Mouse (Mus musculus) frontal cortex, postnatal 14 days (tissue): ENCODE results near the gene Clk4.

ENCODE experiments used
- DNase-seq, 2 experiments: peaks; one replicate each; pipeline ENCODE4 v3.0.0; 2022; ENCODE audit warnings: low spot score in 2 of 2

Clk4 gene

GRCm38 (mm10) chr11:51261680-51262219 is at the start of gene Clk4:
Gene Clk4, plus strand, starts transcription at chr11:51261730.
- no peak for DNase-seq

- DNase-seq, result no peak
These were observed 47.5 kb upstream of the Clk4 start for GRCm38 (mm10) chr11:51214021-51214420.

GRCm38 (mm10) chr11:51219396-51219980 is 42.0 kb upstream of the Clk4 start:
- DNase-seq, result no peak

DNA sequence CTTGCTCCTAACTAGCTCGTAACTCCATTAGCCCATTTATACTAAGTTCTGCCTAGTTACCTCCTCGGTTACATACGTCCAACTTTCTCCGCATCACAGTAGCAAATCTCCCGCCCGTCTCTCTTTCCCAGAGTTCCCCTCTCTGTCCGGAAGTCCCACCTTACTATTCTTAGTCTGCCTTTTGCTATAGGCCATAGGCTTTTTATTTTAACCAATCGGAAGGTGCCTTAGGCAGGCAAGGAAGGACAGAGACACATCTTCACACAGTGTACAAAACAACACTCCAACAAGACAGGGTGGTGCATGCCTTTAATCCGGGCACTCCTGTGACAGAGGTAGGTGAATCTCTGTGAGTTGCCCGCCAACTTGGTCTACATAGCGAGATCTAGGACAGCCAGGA is 41.2 kb upstream of the Clk4 start, which contains the start of gene Gm12569:
Gm12569 (plus strand) TSS at position 166 of the 400 bp plus-strand sequence.
- no peak for DNase-seq

DNA sequence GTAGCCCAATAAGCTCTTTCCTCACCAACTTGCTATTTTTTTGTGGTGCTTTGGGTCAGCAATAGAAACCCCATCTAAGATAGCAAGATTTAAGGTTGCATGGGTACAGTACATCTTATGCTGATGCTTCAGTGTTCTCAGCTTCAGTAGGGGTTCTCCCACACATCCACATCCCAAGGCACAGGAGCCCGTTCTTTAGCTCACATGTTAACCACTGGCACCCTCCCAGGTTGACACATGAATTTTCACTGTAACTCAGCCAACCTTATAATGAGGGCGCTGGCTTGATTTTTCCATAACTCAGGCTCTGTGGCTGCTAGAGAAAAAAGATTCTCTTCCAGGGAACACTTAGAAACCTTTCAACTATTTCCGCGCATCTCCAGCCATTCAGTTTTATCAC is 34.4 kb upstream of the Clk4 start:
- peak; percentile 18 to 31 for DNase-seq

DNA sequence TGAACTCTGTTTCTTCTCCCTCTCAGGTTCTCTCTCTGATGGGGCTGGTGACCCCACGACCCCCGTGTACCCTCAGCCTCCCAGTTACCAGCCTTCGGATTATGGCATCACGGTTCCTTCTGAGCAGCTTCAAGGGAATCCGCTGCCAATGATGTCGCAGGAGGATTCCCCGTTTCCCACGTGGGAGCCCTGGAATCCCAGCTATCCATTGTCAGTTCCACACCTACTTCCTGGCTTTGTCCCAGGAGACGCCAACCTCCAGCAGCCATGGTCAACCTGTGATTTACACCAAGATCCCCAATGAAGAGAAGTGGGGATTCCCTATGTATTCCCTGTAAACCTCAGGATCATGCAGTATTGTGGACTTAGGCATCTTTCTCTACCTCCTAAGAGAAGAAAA is 26.9 kb upstream of the Clk4 start:
- DNase-seq, result no peak

GRCm38 (mm10) chr11:51242897-51243296 is 18.6 kb upstream of the Clk4 start:
- no peak for DNase-seq

GRCm38 (mm10) chr11:51257006-51257405 is 4.5 kb upstream of the Clk4 start:
- no peak for DNase-seq

GRCm38 (mm10) chr11:51262342-51263285 is 1.1 kb downstream of the Clk4 start, which contains the start of gene BC049762:
Gene BC049762, minus strand, starts transcription at chr11:51263046.
- DNase-seq, result peak; percentile 96 to 98

GRCm38 (mm10) chr11:51263286-51263831 is 1.8 kb downstream of the Clk4 start:
- no peak for DNase-seq

DNA sequence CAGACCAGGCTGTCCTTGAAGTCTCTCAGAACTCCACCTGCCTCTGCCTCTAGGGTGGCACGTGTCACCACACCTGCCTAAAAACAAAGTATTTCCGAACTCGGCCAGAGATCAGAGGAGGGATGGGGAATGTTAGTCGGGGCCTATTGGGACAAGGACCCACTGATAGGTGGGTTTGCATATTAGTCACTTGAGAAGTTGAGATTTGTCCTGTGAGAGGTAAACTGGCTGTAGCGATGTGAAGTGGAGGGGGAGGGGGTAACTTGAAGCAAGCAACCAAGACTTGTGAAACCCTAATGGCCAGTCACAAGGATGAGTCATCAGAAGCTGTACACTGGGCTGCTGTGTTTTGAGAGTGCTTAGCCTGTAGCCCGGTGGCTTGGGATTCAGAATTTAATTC is 2.8 kb downstream of the Clk4 start:
- DNase-seq, result no peak

DNA sequence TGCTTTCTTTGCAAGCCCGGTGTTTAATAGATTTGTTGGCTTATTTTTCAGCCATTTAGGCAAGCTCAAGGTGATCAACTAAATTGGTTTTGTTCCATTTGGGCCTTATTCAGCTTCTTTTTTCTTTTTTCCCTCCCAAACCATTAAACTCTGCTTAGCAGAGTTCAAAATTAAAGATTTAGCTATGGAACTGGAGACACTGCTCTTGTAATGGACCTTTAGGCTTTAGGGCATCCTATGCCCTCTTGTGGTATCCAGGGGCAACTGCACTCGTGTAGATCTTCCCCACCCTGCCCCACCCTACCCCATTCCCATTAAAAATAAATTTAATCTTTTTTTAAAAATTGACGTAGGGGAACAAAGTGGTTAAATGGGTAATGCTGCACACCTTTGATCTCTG is 3.8 kb downstream of the Clk4 start:
- DNase-seq, result no peak

DNA sequence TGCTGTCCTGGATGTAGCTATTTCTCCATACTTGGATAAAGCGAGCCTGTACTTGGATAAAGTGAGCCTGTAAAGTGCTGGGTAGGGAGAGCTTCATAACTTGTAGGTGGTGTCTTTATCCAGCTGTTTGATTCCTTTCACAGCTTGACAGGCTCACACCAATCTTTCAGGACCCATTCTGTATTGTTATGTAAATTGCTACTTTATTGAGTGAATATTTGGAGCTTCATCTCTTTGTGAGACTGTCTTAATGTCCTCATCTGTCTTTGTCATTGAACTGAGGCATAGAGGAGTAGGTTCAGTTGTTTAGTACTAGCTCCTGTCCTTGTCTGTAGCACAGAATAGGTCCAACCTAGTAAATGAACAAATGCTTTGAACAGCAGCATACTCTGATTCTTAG is 12.9 kb downstream of the Clk4 start:
- DNase-seq, result no peak

GRCm38 (mm10) chr11:51289564-51290041 is 28.1 kb downstream of the Clk4 start, which contains the start of gene Col23a1:
Gene Col23a1, plus strand, starts transcription at chr11:51289920.
- peak; percentile 32 to 70 for DNase-seq

DNA sequence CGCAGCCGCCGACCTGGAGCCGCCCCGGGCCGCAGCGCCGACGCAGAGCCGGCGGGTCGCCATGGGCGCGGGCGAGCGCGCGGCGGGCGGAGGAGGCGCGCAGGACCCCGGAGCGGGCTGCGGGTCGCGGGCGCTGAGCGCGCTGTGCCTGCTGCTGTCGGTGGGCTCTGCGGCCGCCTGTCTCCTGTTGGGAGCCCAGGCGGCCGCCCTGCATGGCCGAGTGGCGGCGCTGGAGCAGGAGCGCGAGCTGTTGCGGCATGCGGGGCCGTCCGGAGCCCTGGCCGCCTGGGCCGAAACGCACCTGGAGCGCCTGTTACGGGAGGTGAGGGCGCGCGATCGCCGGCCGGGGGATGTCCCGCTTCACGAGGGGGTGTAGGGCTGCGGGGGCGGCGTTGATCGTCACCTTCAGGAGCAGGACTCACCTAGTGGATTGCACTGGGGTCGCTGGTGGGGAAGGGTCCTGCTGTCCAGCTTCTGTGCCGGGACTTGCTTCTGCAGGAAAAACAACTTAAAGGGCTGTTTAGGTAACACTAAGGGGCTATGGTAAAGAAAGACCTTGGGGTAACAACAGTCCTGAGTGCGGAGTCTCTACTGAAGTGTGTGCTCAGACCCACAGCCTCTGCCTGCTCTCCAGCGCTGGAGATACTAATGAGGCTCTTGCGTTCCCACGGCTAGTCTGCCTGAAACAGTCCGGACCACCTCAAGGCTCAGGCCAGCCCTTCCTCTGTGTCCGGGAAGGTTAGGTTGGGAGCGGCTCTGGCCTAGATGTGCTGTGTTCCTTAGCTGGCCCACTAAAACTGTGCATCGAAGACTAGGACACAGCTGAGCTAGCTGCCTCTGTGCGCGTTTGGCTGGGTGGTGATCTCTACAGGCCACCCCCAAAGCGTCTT is 28.8 kb downstream of the Clk4 start:
- DNase-seq, result no peak

DNA sequence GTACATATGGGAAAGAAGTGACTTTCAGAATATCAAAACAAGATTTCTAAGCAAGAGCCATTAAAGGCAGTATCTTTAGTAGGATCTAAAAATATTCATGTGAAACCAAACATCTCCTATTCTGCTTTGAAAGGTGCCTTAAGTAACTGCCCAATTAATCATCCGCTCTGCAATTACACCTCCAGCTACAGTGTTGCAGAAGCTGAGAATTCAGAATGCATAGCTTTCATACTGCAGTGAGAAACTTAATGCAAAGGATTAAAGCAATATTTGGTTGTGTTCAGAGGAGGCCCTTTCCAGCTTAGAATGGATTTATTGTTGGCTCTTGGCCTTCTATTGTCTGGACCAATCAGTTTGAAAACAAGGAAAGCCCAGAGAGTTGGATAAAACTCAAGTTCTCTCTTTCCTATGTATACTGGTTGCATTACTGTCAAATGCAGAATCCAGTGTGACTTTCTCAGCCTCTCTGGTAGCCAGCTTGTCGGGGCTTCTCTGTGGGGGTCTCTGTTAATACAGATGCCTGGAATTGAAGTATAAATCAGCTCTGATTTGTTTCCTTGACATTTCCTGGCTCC is 32.5 kb downstream of the Clk4 start:
- no peak for DNase-seq

DNA sequence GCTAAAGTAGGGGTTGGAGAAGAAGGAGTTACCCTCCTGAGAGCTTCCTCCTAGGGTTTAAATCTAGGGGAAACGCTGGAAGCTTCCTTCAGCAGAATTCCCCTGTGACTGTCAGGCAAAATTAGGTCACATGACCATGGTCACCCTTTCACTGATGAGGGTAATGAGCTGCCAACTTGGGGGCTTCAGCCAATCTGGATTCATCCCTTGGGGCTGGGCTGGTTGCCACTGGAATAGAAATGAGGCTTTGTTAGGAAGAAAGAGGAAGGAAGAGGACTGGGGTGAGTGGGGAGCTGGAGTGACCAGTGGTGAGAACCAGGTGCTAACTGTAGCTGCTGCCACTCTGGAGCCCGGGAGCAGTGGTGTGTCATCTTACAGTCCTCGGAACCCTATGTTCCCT is 34.2 kb downstream of the Clk4 start:
- no peak for DNase-seq

DNA sequence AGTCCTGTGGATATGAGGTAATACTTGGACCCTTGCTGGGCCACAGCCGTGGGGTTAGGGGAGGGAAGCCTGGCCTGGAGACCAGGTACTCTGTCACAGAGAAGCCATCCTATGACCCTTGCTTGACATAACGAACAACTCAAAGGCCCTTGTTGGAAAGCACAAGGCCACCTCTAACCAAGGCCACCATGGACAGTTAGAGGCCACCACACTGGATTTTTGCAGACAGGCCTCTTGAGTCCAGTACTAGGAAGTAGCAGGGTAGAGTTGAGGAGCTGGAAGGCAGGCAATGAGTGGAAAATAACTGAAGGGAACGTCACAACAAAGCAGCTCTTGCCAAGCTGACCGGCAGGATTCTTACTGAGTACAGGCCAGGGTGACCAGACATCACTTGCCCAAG is 37.2 kb downstream of the Clk4 start:
- no peak for DNase-seq

GRCm38 (mm10) chr11:51302396-51302795 is 40.9 kb downstream of the Clk4 start:
- DNase-seq, result no peak

DNA sequence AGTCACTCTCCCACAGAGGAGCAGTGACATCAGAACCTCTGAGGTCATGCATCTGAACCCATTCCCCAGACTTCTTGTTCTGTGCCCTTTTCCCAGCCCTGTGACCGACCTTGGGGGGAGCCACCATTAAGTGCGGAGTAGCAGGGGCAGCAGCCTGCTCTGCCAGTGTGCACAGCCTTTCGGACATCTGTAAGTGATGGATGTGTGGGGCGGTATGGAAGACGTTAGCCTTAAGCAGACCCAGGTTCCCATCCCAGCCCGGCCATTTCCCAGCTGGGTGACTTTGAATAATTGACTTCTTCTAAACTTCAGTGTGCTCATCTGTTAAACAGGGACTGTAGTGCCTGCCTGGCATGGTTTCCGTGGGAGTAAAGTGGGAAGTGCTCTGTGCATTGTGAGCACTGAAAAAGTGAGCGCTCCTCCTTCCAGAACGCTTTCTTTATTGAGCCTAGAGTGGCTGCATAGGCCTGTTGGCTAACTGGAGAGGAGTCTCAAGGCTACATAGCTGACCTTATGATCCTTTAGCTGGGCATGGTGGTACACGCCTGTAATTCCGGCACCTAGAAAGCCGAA is 42.5 kb downstream of the Clk4 start:
- no peak for DNase-seq
